Mouse (Mus musculus) brain, adult 2 months (tissue): ENCODE data around the gene Tbc1d17.

Experiments
- DNase-seq: peaks from one replicate; pipeline ENCODE4 v3.0.0; 2011; ENCODE audit warnings: low read depth, low spot score

Gene Tbc1d17

GRCm38 (mm10) chr7:44824872-44825271 is 24.0 kb downstream of the Tbc1d17 start:
- peak; percentile 91 for DNase-seq

DNA sequence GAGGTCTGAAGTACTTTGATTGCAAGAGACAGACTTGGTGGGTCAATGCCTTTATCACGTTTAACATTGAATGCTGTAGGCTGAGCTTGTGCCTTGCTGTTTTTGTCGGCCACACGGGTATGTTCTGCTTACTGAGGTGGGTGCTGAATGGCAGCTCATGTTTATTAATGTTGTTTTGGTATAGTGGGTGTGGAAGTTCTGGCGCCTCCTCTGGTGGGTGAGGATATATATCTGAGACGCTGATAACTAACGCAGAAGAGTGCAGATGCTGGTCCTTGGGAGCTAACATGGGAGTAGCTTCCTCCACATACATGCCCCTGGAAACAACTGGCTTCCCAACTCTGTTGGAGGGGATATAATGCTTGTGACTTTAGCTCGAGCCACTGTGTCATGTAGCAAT is 25.5 kb downstream of the Tbc1d17 start:
- peak; percentile 24 for DNase-seq

- no peak for DNase-seq
These were observed 27.0 kb downstream of the Tbc1d17 start for GRCm38 (mm10) chr7:44821666-44822448.

- DNase-seq, result no peak
These were observed 28.4 kb downstream of the Tbc1d17 start for GRCm38 (mm10) chr7:44820525-44820924.

DNA sequence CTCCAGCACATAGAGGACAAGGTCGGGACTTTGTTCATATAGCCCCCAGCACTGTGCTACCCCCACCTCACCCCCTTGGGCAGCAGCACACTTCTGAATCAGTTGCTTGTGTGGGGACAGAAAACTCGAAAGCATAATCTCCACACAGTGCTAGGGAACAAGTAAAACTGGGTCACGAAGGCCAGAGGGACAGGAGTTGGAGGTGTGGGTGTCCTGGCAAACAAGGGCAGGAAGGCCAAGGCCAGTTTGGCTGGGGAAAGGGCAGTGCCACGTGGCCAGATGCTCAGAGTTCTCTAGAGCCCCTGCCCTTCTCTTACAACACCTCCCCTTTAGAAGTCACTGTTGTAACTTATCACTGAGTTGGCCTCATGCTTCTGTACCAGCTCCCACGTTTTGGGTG is 29.0 kb downstream of the Tbc1d17 start:
- DNase-seq, result peak; percentile 9

- no peak for DNase-seq
These were observed 29.5 kb downstream of the Tbc1d17 start for GRCm38 (mm10) chr7:44819391-44819790.

DNA sequence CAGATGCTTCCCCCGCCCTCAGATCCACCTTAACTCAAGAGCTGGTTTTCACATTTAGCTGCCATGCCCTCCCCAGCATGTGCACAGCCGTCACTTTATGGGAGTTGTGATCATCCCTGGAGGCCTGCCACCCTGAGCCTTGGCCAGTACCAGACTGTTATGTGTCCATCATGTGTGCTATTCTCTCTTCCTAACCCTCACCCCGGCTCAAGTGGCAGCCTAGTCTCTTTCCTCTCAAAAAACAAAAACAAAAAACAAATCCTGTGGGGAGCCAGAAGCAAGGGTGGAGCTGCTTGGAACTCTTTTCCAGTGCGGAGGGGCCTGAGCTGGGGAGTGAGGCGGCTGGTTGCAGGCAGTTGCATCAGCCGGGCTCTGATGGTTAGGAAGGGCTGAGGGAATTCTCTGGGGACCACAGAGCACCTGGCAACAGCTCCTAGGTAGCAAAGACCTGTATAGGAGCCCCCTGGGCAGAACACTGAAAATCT is 30.1 kb downstream of the Tbc1d17 start:
- peak; percentile 64 for DNase-seq

GRCm38 (mm10) chr7:44818164-44818563 is 30.7 kb downstream of the Tbc1d17 start:
- DNase-seq, result peak; percentile 77

GRCm38 (mm10) chr7:44817441-44817840 is 31.4 kb downstream of the Tbc1d17 start:
- DNase-seq, result no peak

GRCm38 (mm10) chr7:44816470-44817021 is 32.3 kb downstream of the Tbc1d17 start, which contains the start of gene Atf5:
Gene Atf5 (minus strand): TSS chr7:44816658.
- DNase-seq, result peak; percentile 61

DNA sequence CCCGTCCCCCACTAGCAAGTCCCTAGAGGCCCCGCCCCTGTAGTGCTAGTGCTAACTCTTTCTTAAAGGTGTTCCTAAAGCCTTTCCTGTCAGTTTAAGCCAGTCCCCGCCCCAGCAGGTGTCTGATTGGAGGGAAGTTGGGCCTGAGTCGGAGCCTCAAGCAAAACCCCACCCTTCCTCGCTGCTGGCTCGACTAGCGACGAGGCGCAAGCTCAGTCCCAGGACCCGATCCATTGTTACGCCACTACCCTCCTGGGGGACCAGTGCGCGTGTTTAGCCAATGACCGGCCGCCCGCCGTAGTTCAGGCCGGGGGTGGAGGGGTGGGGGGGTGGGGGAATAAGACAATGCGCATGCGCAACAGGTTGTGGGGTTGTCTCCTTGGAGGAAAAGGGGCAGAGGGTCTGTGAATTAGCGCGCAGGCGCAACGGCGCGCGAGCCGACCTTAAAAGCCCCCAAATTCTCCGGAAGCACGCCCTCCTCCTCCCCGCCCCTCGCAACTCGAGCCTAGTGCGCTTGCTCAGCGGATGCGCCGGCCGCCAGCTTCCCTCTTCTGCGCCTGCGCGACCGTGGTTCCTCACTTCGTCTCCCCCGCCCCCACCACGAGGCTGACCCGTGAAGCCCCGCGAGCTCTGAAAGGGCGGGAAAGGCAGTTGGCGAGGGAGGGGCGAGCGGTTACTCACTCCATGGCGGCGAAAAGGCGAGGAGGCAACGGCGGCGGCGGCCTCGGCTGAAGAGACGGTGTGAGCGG is 33.0 kb downstream of the Tbc1d17 start, which contains the start of the genes Nup62 and Il4i1:
Nup62 (plus strand) TSS at position 368 of the 749 bp plus-strand sequence.
Il4i1 (plus strand) TSS at position 667 of the 749 bp plus-strand sequence.
- peak; percentile 99 for DNase-seq

DNA sequence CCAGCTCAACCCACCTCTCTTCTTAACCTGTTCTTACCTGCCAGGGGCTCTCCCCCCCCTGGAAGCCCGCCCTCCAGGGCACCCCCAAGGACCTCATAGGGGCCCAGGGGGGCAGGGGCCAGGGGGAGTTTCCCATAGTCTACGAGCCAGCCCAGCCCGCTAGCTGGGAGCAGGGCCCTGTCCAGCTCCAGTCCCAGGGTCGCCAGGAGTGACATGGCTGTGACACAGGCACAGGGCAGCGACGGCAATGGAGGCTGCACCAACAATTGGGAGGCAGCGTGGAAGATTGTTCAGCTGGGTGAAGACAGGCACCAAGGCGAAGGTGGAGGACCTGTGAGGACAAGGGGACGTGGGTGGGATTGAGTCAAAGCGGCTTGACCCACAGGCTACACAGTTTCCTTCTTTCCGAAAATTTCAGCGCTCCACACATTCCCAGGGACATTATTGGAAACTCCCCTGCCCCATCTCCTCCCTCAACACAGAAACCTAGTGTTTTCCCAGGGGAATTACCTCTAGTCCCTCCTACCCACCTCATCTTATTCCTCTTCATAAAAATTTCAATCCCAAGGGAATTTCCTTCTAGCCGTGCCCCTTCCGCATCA is 33.8 kb downstream of the Tbc1d17 start:
- no peak for DNase-seq

DNA sequence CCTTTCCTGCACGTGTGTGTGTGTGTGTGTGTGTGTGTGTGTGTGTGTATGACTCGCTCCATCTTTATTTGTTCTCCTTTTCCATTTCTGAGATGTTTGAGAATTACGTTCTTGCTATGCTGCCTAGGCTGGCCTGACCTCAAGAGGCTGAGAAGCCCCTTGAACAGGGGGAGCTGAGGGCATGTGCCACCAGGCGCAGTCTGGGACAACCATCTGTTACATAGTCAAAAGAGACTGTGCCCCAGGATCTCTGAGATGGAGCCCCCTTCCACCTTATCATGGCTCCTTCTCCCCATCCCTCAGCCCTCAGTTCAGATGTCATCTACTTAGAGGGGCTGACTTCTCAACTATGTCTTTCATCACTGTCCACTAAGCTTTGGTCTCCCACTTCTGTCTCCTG is 34.5 kb downstream of the Tbc1d17 start:
- no peak for DNase-seq

DNA sequence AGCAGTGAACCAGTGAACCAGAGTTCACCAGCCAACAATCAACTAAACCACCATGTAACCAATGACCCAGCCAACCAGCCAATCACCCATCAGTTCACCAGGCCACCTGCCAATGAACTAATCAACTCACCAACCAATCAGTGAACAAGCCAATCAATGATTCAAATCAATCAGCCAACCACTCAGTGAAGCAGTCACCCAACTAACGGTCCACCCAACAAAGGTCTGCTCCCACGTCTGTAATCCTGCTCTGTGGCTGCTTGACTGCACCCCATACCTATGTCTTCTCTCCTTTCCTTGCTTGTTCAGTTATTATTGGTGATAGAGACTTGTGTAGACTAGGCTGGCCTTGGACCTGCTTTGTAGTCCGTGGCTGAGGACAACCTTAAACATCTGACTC is 34.9 kb downstream of the Tbc1d17 start:
- DNase-seq, result no peak

GRCm38 (mm10) chr7:44812651-44813325 is 36.1 kb downstream of the Tbc1d17 start:
- no peak for DNase-seq

DNA sequence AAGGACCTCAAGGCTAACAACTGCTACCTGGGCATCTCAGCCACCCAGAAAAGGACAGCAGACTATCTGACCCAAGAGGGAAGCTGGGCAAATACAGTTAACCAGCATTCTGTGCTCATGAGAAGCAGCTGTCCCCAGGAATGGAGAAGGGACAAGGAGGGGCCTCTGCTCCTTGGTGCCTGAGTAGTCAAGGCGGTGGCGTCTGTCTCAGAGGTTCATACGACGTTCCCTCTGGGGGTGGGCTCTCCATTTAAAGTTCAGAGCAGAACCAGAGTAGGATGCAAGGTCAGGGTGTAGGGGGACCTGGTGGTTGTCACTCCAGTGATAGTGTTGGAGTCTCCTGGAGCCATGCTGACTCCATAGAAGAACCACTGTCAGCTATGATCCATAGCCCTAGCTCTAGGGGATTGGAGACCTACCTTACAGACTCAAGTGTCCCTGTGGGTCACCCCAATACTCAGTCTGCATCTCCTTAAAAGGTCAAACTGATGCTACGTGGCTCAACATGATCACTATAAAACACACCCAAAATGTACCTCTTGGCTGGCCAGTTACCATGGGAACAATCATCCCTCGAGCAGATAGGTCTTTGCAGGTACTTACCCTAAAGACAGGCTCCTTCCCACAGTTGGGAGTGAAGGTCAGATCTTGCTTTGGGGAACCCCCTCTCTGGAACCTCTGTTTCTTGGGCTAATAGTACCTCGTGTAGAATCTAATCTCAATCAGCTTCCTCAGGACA is 37.9 kb downstream of the Tbc1d17 start:
- no peak for DNase-seq

GRCm38 (mm10) chr7:44810365-44810764 is 38.5 kb downstream of the Tbc1d17 start:
- no peak for DNase-seq

GRCm38 (mm10) chr7:44809466-44809865 is 39.4 kb downstream of the Tbc1d17 start:
- no peak for DNase-seq

DNA sequence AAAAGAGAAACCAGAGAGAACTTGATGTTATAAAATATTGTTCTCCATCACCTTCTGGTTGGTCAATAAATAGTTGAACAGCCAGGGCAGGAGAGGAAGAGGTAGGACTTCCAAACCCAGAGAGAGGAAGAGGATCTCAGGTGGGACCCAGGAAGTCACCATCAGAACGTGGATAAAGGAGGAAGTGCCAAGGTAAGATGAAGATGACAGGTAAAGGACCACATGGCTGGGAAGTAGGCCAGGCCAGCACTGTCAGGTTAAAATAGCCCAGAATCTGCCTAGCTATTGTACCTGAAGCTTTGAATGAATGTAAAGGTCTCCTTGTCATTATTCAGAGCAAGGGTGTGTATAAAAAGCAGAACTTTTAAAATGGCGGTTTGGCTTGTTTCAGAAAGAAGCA is 40.0 kb downstream of the Tbc1d17 start:
- DNase-seq, result no peak

- no peak for DNase-seq
These were observed 56.1 kb downstream of the Tbc1d17 start for GRCm38 (mm10) chr7:44792781-44793180.

DNA sequence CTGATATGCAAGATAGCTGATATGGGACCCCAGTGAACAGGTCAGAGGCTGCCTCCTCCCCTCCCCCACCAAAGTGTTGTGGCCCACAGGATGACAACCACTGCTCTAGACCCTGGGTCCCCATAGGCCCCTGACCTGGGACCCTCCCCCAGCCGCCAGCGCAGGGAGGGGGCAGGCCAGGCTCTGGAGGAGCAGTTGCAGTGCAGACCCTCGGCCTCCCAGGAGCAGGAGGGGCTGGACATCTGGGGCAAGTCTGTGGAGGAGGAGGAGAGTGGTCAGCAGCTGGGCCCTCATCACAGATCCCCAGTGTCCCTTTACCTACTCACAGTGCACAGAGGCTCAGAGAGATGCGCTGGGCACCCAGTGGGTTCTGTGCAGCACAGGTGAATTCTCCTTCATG is 58.8 kb downstream of the Tbc1d17 start:
- DNase-seq, result no peak
